Mouse (Mus musculus): Measurements from ENCODE around the gene Pnpla7.
"Not testable (repeated sequence)": the region's sequence is repeated elsewhere in the genome, so short reads cannot be mapped to it uniquely, and the experiment has no call there.

Pnpla7 gene

GRCm38 (mm10) chr2:24975704-24976297 lies at the start of gene Pnpla7:
Pnpla7 (plus strand) TSS chr2:24976033.
- DNase-seq (ENCODE audit: low spot score) = peak; percentile 93

DNA sequence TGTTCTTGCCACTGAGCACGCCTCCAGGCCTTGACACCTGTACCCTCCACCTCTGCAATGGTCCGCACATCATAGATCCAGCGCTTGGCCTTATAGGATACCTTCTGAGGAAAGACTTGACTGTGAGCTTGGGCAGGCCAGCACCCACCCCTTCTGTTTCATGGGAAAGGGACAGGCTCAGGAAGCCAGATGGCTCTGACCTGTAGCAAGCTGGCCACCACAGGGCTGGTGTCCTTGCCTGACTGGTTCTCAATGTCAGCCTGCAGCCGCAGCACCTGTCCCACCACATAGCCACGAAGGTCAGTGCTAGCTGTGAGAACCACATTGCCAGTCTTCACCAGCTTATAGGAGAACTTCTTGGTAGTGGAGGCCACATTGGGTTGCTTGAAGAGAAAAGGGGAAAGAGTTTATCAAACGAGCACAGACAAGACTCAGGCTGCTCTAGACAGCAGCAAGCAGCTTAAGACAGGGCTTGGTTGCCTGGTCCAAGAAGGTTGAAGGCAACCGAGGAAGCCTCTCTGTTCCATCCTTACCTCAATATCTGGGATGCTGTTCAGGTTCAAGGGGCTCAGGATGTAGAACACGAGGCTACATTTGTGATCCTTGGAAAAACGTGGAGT lies 49.4 kb upstream of the Pnpla7 start:
- DNase-seq (ENCODE audit: low spot score) = no peak

GRCm38 (mm10) chr2:24926965-24927358 lies 48.9 kb upstream of the Pnpla7 start:
- DNase-seq (ENCODE audit: low spot score) = no peak

DNA sequence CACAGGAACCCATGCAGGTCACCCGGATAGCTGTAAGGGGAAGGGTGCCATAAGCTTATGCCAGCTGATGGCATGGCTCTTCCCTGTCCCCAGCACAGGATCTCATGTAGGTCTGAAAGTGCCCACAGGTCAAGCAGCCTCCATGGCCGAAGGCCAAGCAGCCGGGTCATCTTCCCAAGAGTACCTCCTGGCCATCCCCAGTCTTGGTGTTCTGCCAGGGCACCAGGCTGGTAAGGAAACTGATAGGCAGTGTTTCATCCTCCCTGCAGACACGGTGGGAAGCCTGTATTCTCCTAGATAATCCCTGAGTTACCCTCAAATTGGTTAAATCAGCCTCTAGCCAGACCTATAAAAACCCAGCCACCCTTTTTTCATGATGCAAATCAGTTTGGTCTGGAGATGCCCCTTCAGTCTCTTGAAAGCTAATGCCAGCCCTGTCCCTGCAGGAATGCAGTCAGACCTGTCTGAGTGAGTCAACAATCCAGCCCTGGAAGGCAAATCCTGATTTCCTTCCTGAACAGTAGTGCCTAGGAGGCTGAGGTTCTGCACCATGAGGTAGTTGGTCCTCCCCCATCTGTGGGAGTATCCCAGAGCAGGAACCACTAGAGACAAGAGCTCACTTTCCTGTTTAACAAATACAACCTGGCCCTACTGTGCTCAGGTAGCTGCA lies 47.9 kb upstream of the Pnpla7 start:
- DNase-seq (ENCODE audit: low spot score) = no peak

DNA sequence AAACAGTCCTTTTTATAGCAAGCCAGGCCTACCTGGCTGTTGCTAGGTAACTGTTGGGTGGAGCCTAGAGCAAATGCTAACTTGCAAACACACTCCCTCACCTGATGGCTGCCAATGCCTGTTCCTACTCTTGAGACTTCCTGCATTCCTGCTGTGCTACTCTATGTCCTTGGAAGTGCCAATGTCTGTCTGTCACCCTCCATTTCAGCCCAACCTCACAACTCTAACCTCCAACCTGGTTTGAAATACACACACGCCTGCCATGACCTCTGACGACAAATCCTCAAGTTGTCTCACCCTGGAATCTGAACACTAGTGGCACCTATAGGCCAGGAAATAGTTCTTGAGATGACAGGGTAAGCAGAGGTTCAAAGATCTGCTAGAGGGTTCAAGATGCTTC lies 46.7 kb upstream of the Pnpla7 start:
- DNase-seq (ENCODE audit: low spot score) = no peak

DNA sequence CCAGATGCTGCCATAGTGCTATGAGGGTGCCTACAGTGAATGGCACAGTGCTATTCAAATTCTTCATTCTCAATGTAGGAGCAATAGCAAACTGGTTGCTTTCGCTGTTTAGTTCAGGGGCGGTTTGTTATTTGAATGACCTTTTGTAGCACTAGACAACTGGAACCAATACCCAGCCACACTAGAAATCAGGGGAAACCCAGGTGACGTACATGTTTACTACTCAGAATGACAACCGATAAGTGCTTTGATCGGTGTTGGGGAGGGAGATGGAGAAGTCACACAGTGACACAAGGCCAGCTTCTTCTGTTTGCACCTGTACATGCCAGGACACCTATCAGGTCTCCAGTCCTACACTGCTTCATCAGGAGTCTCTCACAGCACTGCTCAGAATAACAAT lies 46.2 kb upstream of the Pnpla7 start:
- DNase-seq (ENCODE audit: low spot score) = peak; percentile 12

- no peak for DNase-seq (ENCODE audit: low spot score)
Observed at GRCm38 (mm10) chr2:24934441-24934963, 41.3 kb upstream of the Pnpla7 start.

- peak; percentile 95 for DNase-seq (ENCODE audit: low spot score)
Observed at GRCm38 (mm10) chr2:24935057-24935796, 40.6 kb upstream of the Pnpla7 start, which contains the start of gene Arrdc1. Arrdc1 (minus strand) TSS chr2:24935252.

- DNase-seq (ENCODE audit: low spot score) = no peak
Observed at GRCm38 (mm10) chr2:24942092-24942491, 33.7 kb upstream of the Pnpla7 start.

DNA sequence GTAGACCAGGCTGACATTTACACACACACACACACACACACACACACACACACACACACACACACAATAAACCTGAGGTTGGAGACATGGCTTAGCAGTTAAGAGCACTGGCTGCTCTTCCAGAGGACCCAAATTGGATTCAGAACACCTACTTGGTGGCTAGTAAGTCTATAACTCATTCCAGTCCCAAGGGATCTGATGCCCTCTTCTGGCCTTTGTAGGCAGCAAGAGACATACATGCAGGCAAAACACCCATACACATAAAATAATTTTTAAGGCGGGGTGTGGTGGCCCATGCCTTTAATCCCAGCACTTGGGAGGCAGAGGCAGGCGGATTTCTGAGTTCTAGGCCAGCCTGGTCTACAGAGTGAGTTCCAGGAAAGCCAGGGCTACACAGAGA lies 31.5 kb upstream of the Pnpla7 start:
- peak; percentile 38 for DNase-seq (ENCODE audit: low spot score)

- peak; percentile 97 for DNase-seq (ENCODE audit: low spot score)
Observed at GRCm38 (mm10) chr2:24949421-24950188, 26.2 kb upstream of the Pnpla7 start, which contains the start of gene Zmynd19. Zmynd19 (plus strand) TSS chr2:24949792.

GRCm38 (mm10) chr2:24950189-24950535 lies 25.7 kb upstream of the Pnpla7 start:
- DNase-seq (ENCODE audit: low spot score) = no peak

- DNase-seq (ENCODE audit: low spot score) = no peak
Observed at GRCm38 (mm10) chr2:24952537-24953055, 23.2 kb upstream of the Pnpla7 start.

- DNase-seq (ENCODE audit: low spot score) = no peak
Observed at GRCm38 (mm10) chr2:24960910-24961309, 14.9 kb upstream of the Pnpla7 start.

GRCm38 (mm10) chr2:24962304-24963000 lies 13.4 kb upstream of the Pnpla7 start, which contains the start of gene Dph7:
Dph7 (plus strand) TSS chr2:24962400.
- DNase-seq (ENCODE audit: low spot score) = peak; percentile 85

DNA sequence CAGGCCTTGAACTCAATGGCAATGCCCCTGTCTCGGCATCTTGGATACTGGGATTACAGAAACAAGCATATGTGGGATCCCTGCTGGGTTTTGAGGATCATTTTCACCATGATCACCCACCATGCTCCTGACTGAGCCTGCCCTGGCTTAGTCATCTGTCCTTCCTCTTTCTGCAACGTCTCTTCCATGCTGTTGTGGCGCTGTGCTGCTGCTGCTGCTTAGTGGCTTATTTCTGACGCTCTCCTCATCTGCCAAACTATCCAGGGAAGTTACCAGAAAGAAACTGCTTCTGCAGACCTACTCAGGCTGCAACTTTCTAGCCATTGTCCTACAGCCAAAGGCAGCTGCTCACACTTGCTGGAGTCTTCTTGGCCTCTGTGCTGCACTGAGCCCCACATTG lies 5.4 kb upstream of the Pnpla7 start:
- no peak for DNase-seq (ENCODE audit: low spot score)

- DNase-seq (ENCODE audit: low spot score) = not testable (repeated sequence)
Observed at GRCm38 (mm10) chr2:24974452-24974851, 1.4 kb upstream of the Pnpla7 start.

- peak; percentile 97 for DNase-seq (ENCODE audit: low spot score)
Observed at GRCm38 (mm10) chr2:24974906-24975703, 728 bp upstream of the Pnpla7 start, which contains the start of gene Mrpl41. Mrpl41 (minus strand) TSS chr2:24975098.

- DNase-seq (ENCODE audit: low spot score) = no peak
Observed at GRCm38 (mm10) chr2:24976960-24977359, 1.1 kb downstream of the Pnpla7 start.

DNA sequence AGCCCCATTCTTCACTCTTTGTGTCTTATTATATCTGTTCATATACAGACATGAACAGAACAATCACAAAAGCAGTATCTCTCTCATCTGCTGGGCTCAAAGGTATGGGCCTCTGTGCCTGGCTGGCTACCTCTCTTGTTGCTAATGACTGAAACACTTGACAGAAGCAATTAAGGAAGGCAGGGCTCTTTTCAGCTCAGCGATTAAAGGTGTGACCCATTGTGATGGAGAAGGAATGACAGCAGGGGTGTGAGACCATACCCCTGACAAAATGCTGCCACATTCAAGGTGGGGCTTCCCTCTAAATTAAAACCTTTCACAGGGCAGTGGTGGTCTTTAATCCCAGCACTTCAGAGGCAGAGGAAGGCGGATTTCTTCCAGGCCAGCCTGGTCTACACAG lies 11.9 kb downstream of the Pnpla7 start:
- no peak for DNase-seq (ENCODE audit: low spot score)

Measured in T-cell, adult 2 months (primary cell).